Mouse (Mus musculus) ES-E14 (cell line): Measurements from ENCODE around the gene Cdk15.

Source experiments
- CHD2 ChIP-seq: IDR thresholded peaks from 2 replicates; pipeline ENCODE4 v1.6.1; 2014; ENCODE audit warnings: mild to moderate bottlenecking, low read depth, low read length, inconsistent platforms
- HCFC1 ChIP-seq: IDR thresholded peaks from 2 replicates; pipeline ENCODE4 v1.6.1; 2012; ENCODE audit warnings: low read length, inconsistent platforms, borderline replicate concordance; ENCODE audit not compliant: insufficient read depth
- MAFK ChIP-seq: IDR thresholded peaks from 2 replicates; pipeline ENCODE4 v1.6.1; 2014; ENCODE audit warnings: mild to moderate bottlenecking, low read depth, low read length, inconsistent platforms; ENCODE audit not compliant: insufficient read depth
- ZC3H11A ChIP-seq: IDR thresholded peaks from 2 replicates; pipeline ENCODE4 v1.6.1; 2012; ENCODE audit warnings: low read depth, mild to moderate bottlenecking, inconsistent platforms, low read length, borderline replicate concordance
- ZNF384 ChIP-seq: IDR thresholded peaks from 2 replicates; pipeline ENCODE4 v1.6.1; 2012; ENCODE audit warnings: low read depth, low read length, inconsistent platforms

DNA sequence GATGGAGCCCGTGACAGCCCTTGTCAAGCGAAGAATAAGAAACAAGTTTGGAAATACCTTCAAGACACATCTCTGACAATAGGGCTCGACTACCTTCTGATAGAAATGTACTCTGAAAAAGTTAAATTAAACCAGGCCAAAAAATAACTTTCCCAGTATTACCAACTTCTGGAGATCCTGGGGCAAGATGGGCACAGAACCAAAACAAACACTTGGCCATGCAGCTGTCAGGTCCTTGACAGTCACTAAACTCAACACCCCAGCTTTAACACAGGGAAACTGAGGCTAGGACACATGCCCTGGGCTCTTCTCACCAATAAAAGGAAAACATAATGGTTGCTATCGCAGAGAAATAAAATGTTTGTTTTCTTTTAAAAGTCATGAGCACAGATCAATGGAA, 105.3 kb downstream of the Cdk15 start:
- TF ChIP-seq CHD2 (no peak), ZC3H11A (no peak), MAFK (no peak), ZNF384 (no peak), HCFC1 (no peak)
